Mouse (Mus musculus): ENCODE results near the gene Col26a1.

DNA sequence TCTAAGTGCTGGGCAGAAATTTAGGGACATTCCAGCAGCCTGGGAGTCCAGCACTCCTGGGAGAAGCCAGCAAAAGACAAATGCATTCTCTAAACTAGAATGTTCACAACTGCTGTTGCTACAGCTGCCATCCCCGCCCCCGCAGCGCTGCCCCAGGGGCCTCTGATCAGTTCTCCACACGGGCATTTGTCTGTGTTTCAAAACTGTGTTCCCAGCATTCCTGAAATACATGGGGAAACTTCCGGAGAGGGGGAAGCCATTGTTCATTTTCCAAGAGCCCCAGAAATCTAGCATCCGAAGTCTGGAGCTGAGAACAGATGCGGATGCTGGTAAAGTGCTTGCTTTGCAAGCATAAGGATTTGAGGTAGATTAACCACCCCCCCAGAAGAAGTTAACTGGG, 3.9 kb upstream of the Col26a1 start:
- TF ChIP-seq CTCF (conservative IDR thresholded peaks at IDR 0.05; ENCODE audit: low read length), result no peak
- TF ChIP-seq POU5F1 (IDR thresholded peaks at IDR 0.05; ENCODE audit: borderline replicate concordance, low read length), result no peak
- TF ChIP-seq NANOG (IDR thresholded peaks at IDR 0.05; ENCODE audit: borderline replicate concordance, low read length), result no peak

All from E14TG2a.4 (cell line).